In the genomic region with DNA sequence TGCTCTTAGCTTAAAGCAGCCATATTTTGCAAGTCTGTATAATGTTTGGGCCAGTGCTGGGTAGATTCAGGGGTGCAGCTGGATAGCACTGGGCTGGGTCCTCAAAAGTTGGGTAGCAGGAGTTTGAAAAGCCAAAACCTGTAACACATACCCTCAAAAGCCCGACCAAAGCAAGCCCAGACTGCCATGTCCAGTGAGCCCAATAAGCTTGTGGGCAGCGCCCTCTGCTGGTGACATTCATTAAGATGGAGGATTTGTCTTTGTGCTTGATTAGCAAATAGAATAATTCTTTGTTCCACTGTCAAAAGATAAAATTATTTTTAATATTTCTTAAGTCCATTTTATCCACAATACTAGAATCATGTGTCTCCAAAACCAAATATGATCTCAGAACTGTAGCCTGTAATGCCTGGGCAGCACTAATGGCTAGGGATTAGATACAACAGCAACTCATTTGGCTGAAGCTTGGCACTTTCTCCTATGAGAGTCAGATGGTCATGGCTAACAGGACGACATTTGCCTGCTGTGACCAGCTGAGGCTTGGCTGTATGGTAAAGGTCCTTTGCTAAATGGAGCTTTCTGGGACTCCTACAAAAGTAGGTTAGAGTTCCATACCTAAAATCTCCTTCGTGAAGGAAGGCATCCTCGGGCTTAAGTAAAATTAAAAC, we compare ENCODE assay signal across 9 mouse cellular contexts. TPM values are rescaled to one million over a fixed set of nuclear protein-coding genes. Genes with fewer than 3 reads are reported as not detected.
DNase-seq lines count a peak whose midpoint lies in the region; ATAC-seq and TF ChIP-seq lines count a peak whose summit lies in the region.
"Had no signal": no experiment of that assay in that cellular context is flagged by ENCODE, and none has a peak within 500 bp of the region (broad histone marks: within the 10 kb centered on the region; RNA-seq: fewer than 3 reads in every experiment).

No protein-coding gene starts in this region.

- TF ChIP-seq EP300 in lung, postnatal 0 days (IDR thresholded peaks at IDR 0.05), result no peak

- WGBS in large intestine, adult 2 months, result 38% methylated on average over 5 of the region's 5 CpGs
- WGBS in lung, postnatal 0 days, result 33% methylated on average over 5 of the region's 5 CpGs

- H3K9ac ChIP-seq in lung, postnatal 0 days (replicated peaks; ENCODE audit: low read depth), result no peak overlapping the region
- H3K9ac ChIP-seq: heart, embryonic 13.5 days had no signal

- no peaks in the 10 kb centered on the region for H3K4me1 ChIP-seq in lung, postnatal 0 days (ENCODE audit: insufficient read depth, low read depth, low read length)
- H3K4me1 ChIP-seq: heart, embryonic 13.5 days had no signal

- H3K4me3 ChIP-seq in lung, postnatal 0 days (ENCODE audit: low read depth, low read length), result no peak overlapping the region
- H3K4me3 ChIP-seq: heart, embryonic 13.5 days had no signal

- no peak overlapping the region for H3K27ac ChIP-seq in lung, postnatal 0 days (ENCODE audit: low read length)
- H3K27ac ChIP-seq: heart, embryonic 13.5 days had no signal

- H3K9me3 ChIP-seq in lung, postnatal 0 days (ENCODE audit: low read length), result no peaks in the 10 kb centered on the region
- H3K9me3 ChIP-seq: heart, embryonic 13.5 days had no signal

- DNase-seq in A20 (ENCODE audit: low read depth, low spot score) (peak; percentile 73), adipocyte (ENCODE audit: low spot score) (peak; percentile 82)
- peak; percentile 85 to 91 for DNase-seq in cerebellum, postnatal 4 days (ENCODE audit: low spot score in 2 of 2)
- peak; percentile 90 for DNase-seq in gastrocnemius, postnatal 10 days
- DNase-seq in large intestine, adult 2 months (ENCODE audit: low read depth, low spot score), result peak; percentile 53
- peak; percentile 72 for DNase-seq in lung, postnatal 0 days (ENCODE audit: low spot score)
- peak; percentile 42 for DNase-seq in retina, adult 2 months (ENCODE audit: low read depth, low spot score)
- DNase-seq in thymus, postnatal 10 days (ENCODE audit: low spot score in 2 of 2), result peak; percentile 47 to 77

- H3K4me2 ChIP-seq in lung, postnatal 0 days (replicated peaks; ENCODE audit: low read depth, low read length), result no peak overlapping the region
- H3K4me2 ChIP-seq: heart, embryonic 13.5 days had no signal

- no peaks in the 10 kb centered on the region for H3K36me3 ChIP-seq in lung, postnatal 0 days (ENCODE audit: insufficient read depth, low read length)
- H3K36me3 ChIP-seq: heart, embryonic 13.5 days had no signal

- no peaks in the 10 kb centered on the region for H3K27me3 ChIP-seq in lung, postnatal 0 days (replicated peaks; ENCODE audit: insufficient read depth, low read length)

- ATAC-seq in lung, postnatal 0 days, result no peak; the same call in 1 of the 2 replicates

- TF ChIP-seq CTCF in lung, postnatal 0 days (IDR thresholded peaks at IDR 0.05), result peak; percentile 89

RNA-seq across cellular contexts. Expression of gene Cnga3, which starts 36.5 kb away (rescaled TPM):
- total RNA-seq in gastrocnemius, postnatal 10 days (2021), result under 1 TPM; 0.80 to 0.90 TPM
- 0.10 and 0.25 TPM in 2 replicates for polyA plus RNA-seq in large intestine, adult 2 months (2012; rRNA removed)
- polyA plus RNA-seq in lung, postnatal 0 days (2015; fragmentation: Nextera tagmentation; extraction: Ambion mirVana), result not detected in 2 replicates
- polyA plus RNA-seq: heart, embryonic 13.5 days had no signal

RNA-seq across cellular contexts. Expression of gene Inpp4a, which starts 48.9 kb away (rescaled TPM):
- 10 to 100 TPM; 22.1 to 26.2 TPM for total RNA-seq in gastrocnemius, postnatal 10 days (2021)
- 11.0 and 24.2 TPM in 2 replicates for polyA plus RNA-seq in large intestine, adult 2 months (2012; rRNA removed)
- 15.8 and 17.8 TPM in 2 replicates for polyA plus RNA-seq in lung, postnatal 0 days (2015; fragmentation: Nextera tagmentation; extraction: Ambion mirVana)
